Mouse (Mus musculus): ENCODE results near the gene Atg9a.

- TF ChIP-seq CHD2 (IDR thresholded peaks at IDR 0.05; ENCODE audit: low read length) (no peak), POLR2AphosphoS5 (IDR thresholded peaks at IDR 0.05; ENCODE audit: borderline replicate concordance, low read depth, low read length) (no peak), CTCF (IDR thresholded peaks at IDR 0.05 in 2 of 3, conservative IDR thresholded peaks at IDR 0.05 in 1 of 3; ENCODE audit: control insufficient read depth in 1 of 3, insufficient read depth in 1 of 3, low read depth in 2 of 3, low read length in 3 of 3, poor library complexity in 1 of 3, severe bottlenecking in 1 of 3) (no peak), ZMIZ1 (IDR thresholded peaks at IDR 0.05; ENCODE audit: low read depth, low read length) (no peak), EP300 (IDR thresholded peaks at IDR 0.05; ENCODE audit: low read depth in 1 of 2, low read length in 2 of 2) (peak; percentile 96), ETS1 (IDR thresholded peaks at IDR 0.05; ENCODE audit: low read depth, low read length) (peak; percentile 99), POLR2A (IDR thresholded peaks at IDR 0.05; ENCODE audit: control insufficient read depth in 1 of 2, insufficient read depth in 1 of 2, low read depth in 1 of 2, low read length in 2 of 2, poor library complexity in 1 of 2) (peak in 1 of 2 experiments; percentile 42; a peak in 1 of 4 replicates), BHLHE40 (IDR thresholded peaks at IDR 0.05; ENCODE audit: borderline replicate concordance, low read depth, low read length) (peak; percentile 71; the same call in 1 of the 2 replicates), KAT2A (conservative IDR thresholded peaks at IDR 0.05; ENCODE audit: low read depth, low read length) (no peak), HCFC1 (IDR thresholded peaks at IDR 0.05; ENCODE audit: low read depth, low read length) (0 out of 2 replicates have a peak, but pooled peaks have one; percentile 39), UBTF (IDR thresholded peaks at IDR 0.05; ENCODE audit: borderline replicate concordance, insufficient read depth, low read depth, low read length) (no peak), USF1 (IDR thresholded peaks at IDR 0.05; ENCODE audit: low read depth, low read length) (no peak), MAX (IDR thresholded peaks at IDR 0.05; ENCODE audit: low read length) (peak; percentile 78), MEF2A (IDR thresholded peaks at IDR 0.05; ENCODE audit: extremely low read depth, insufficient replicate concordance, low read depth, low read length, poor library complexity, severe bottlenecking) (no peak)
Measured at GRCm38 (mm10) chr1:75136730-75137129, 55.3 kb downstream of the Atg9a start.
